Mouse (Mus musculus) limb, embryonic 14.5 days (tissue): ENCODE results near the gene Nepro. TPM values are rescaled to one million over a fixed set of nuclear protein-coding genes. Genes with fewer than 3 reads are reported as not detected.
A peak's percentile ranks its signal among the peaks of the same experiment; 100 is the strongest.

Source experiments
- ATAC-seq: fragments of 200-750 bp; cut with Nextera tagmentation; 2 replicates; pipeline ENCODE4 v1.8.0; 2017; ENCODE audit warnings: low read depth, moderate number of reproducible peaks, moderate TSS enrichment; ENCODE audit not compliant: low FRiP score
- DNase-seq: peaks from one replicate; pipeline ENCODE4 v3.0.0-alpha.2; 2015; ENCODE audit warnings: low spot score
- H3K27ac ChIP-seq: fragments of 300-500 bp; sonication (generic); replicated peaks from 2 replicates; pipeline ENCODE4 v1.5.1; 2014; ENCODE audit warnings: low read depth, mild to moderate bottlenecking, low read length, moderate library complexity, mixed read lengths
- H3K27me3 ChIP-seq: fragments of 300-500 bp; sonication (generic); 2 replicates; pipeline ENCODE4 v1.6.1; 2014; ENCODE audit warnings: low read length, mixed read lengths; ENCODE audit not compliant: control insufficient read depth, insufficient read depth
- H3K36me3 ChIP-seq: fragments of 300-500 bp; sonication (generic); 2 replicates; pipeline ENCODE4 v1.6.1; 2014; ENCODE audit warnings: mild to moderate bottlenecking, low read length, moderate library complexity, mixed read lengths; ENCODE audit not compliant: control insufficient read depth, insufficient read depth
- H3K4me1 ChIP-seq: fragments of 300-500 bp; sonication (generic); 2 replicates; pipeline ENCODE4 v1.6.1; 2014; ENCODE audit warnings: antibody characterized with exemption, low read length, mixed read lengths; ENCODE audit not compliant: control insufficient read depth, insufficient read depth
- H3K4me2 ChIP-seq: fragments of 300-500 bp; sonication (generic); replicated peaks from 2 replicates; pipeline ENCODE4 v1.6.1; 2014; ENCODE audit warnings: low read depth, mild to moderate bottlenecking, low read length, moderate library complexity; ENCODE audit not compliant: severe bottlenecking
- H3K4me3 ChIP-seq: fragments of 300-500 bp; sonication (generic); replicated peaks from 2 replicates; pipeline ENCODE4 v1.5.1; 2014; ENCODE audit warnings: low read length
- H3K9ac ChIP-seq: fragments of 300-500 bp; sonication (generic); 2 replicates; pipeline ENCODE4 v1.6.1; 2014; ENCODE audit warnings: mild to moderate bottlenecking, low read depth, low read length, moderate library complexity; ENCODE audit not compliant: severe bottlenecking
- H3K9me3 ChIP-seq: fragments of 300-500 bp; sonication (generic); 2 replicates; pipeline ENCODE4 v1.6.1; 2016; ENCODE audit warnings: low read length; ENCODE audit not compliant: control insufficient read depth
- POLR2A ChIP-seq: fragments of 200-500 bp; IDR thresholded peaks from 2 replicates; pipeline ENCODE4 v1.8.0; 2012; ENCODE audit warnings: inconsistent platforms, mild to moderate bottlenecking, moderate library complexity, borderline replicate concordance; ENCODE audit not compliant: insufficient read depth, insufficient read length; ENCODE audit errors: extremely low read depth
- WGBS: fragments of 180-500 bp; shearing (Covaris S2); extraction: QIAGEN DNeasy Blood & Tissue Kit; methylation state at CpG from one replicate; pipeline ENCODE4 v1.1.7; 2014; 5-methylcytosine and 5-hydroxymethylcytosine counted together
- polyA plus RNA-seq, 2 experiments: library from polyadenylated mRNA; depleted of rRNA in 1 of 2; stranded (reverse) in 1 of 2; unstranded in 1 of 2; fragments of >200 nt; fragmentation: Nextera tagmentation in 1 of 2; extraction: Ambion mirVana in 1 of 2; gene quantifications; 2 replicates each; pipeline versions ENCODE4 v1.2.1 to v1.2.3; 2012 to 2014

The Nepro gene
- polyA plus RNA-seq, 2 experiments: 8.1 to 13.0 TPM

GRCm38 (mm10) chr16:44767967-44768366, 43.9 kb downstream of the Nepro start:
- Histone ChIP-seq H3K4me3 (no peak overlapping the region), H3K4me2 (no peak overlapping the region), H3K4me1 (no peaks in the 10 kb centered on the region), H3K9ac (no peak overlapping the region), H3K27me3 (no peaks in the 10 kb centered on the region), H3K9me3 (no peaks in the 10 kb centered on the region), H3K27ac (no peak overlapping the region), H3K36me3 (no peaks in the 10 kb centered on the region)
- no peak for ATAC-seq
- no peak for TF ChIP-seq POLR2A
- WGBS: 47% methylated on average over 2 of the region's 2 CpGs
- peak; percentile 25 for DNase-seq

- H3K9me3 ChIP-seq: no peaks in the 10 kb centered on the region
- DNase-seq: no peak
- no peaks in the 10 kb centered on the region for H3K27me3 ChIP-seq
- no peak overlapping the region for H3K4me3 ChIP-seq
- H3K4me2 ChIP-seq: no peak overlapping the region
- no peak for TF ChIP-seq POLR2A
- no peak for ATAC-seq
- no peaks in the 10 kb centered on the region for H3K4me1 ChIP-seq
- H3K36me3 ChIP-seq: no peaks in the 10 kb centered on the region
- no peak overlapping the region for H3K27ac ChIP-seq
- 66% methylated on average over 6 of the region's 6 CpGs for WGBS
- no peak overlapping the region for H3K9ac ChIP-seq
Measured at GRCm38 (mm10) chr16:44772577-44772976, 48.5 kb downstream of the Nepro start.

- 87% methylated on average over 3 of the region's 3 CpGs for WGBS
- no peak for DNase-seq
- Histone ChIP-seq H3K36me3 (no peaks in the 10 kb centered on the region), H3K4me2 (no peak overlapping the region), H3K4me1 (no peaks in the 10 kb centered on the region), H3K4me3 (no peak overlapping the region), H3K27ac (no peak overlapping the region), H3K9me3 (no peaks in the 10 kb centered on the region), H3K27me3 (no peaks in the 10 kb centered on the region), H3K9ac (no peak overlapping the region)
- no peak for ATAC-seq
- TF ChIP-seq POLR2A: no peak
Measured at GRCm38 (mm10) chr16:44773673-44774072, 49.6 kb downstream of the Nepro start.

- WGBS: 77% methylated on average over 6 of the region's 6 CpGs
- Histone ChIP-seq H3K9me3 (no peaks in the 10 kb centered on the region), H3K27me3 (no peaks in the 10 kb centered on the region), H3K36me3 (no peaks in the 10 kb centered on the region), H3K4me3 (no peak overlapping the region), H3K27ac (no peak overlapping the region), H3K4me1 (no peaks in the 10 kb centered on the region), H3K4me2 (no peak overlapping the region), H3K9ac (no peak overlapping the region)
- ATAC-seq (no peak), DNase-seq (no peak)
- TF ChIP-seq POLR2A: no peak
Measured at GRCm38 (mm10) chr16:44774201-44774600, 50.1 kb downstream of the Nepro start.

GRCm38 (mm10) chr16:44778538-44779147, 54.5 kb downstream of the Nepro start:
- H3K4me1 ChIP-seq: no peaks in the 10 kb centered on the region
- H3K27ac ChIP-seq: no peak overlapping the region
- no peaks in the 10 kb centered on the region for H3K9me3 ChIP-seq
- no peaks in the 10 kb centered on the region for H3K36me3 ChIP-seq
- no peak overlapping the region for H3K4me3 ChIP-seq
- TF ChIP-seq POLR2A: no peak
- no peaks in the 10 kb centered on the region for H3K27me3 ChIP-seq
- no peak overlapping the region for H3K9ac ChIP-seq
- WGBS: 61% methylated on average over 17 of the region's 17 CpGs
- no peak overlapping the region for H3K4me2 ChIP-seq
- DNase-seq (no peak), ATAC-seq (no peak)

- H3K4me2 ChIP-seq: no peak overlapping the region
- DNase-seq (no peak), ATAC-seq (no peak)
- H3K4me3 ChIP-seq: no peak overlapping the region
- H3K4me1 ChIP-seq: no peaks in the 10 kb centered on the region
- no peak overlapping the region for H3K27ac ChIP-seq
- no peaks in the 10 kb centered on the region for H3K36me3 ChIP-seq
- WGBS: 81% methylated on average over 5 of the region's 5 CpGs
- no peaks in the 10 kb centered on the region for H3K9me3 ChIP-seq
- H3K27me3 ChIP-seq: no peaks in the 10 kb centered on the region
- TF ChIP-seq POLR2A: no peak
- H3K9ac ChIP-seq: no peak overlapping the region
Measured at GRCm38 (mm10) chr16:44779494-44779893, 55.4 kb downstream of the Nepro start.
